Mouse (Mus musculus): Measurements from ENCODE around the gene Hyal2. TPM values are rescaled to one million over a fixed set of nuclear protein-coding genes. Genes with fewer than 3 reads are reported as not detected.

Gene Hyal2
- polyA plus RNA-seq, 1 experiment from 2014 or later, result 138 TPM

- H3K4me3 ChIP-seq (ENCODE audit: low read depth, low read length), result no peak overlapping the region
- ATAC-seq (replicated peaks; ENCODE audit: insufficient number of reproducible peaks, low FRiP score, low TSS enrichment, low read depth) (no peak), DNase-seq (ENCODE audit: low spot score) (peak; percentile 82)
- peaks cover 7% of the 10 kb centered on the region for H3K36me3 ChIP-seq (replicated peaks; ENCODE audit: control insufficient read depth, insufficient read depth, low read depth, low read length)
- H3K4me2 ChIP-seq (ENCODE audit: low read depth, low read length), result no peak overlapping the region
- peak overlapping the region; percentile 23; the same call in 1 of the 2 replicates for H3K27ac ChIP-seq (replicated peaks; ENCODE audit: low read depth, low read length)
- 0 out of 2 replicates have a peak, but pooled peaks cover 6% of the 10 kb centered on the region for H3K4me1 ChIP-seq (ENCODE audit: control insufficient read depth, insufficient read depth, low read length)
- WGBS, result 62% methylated on average over 15 of the region's 15 CpGs
- H3K27me3 ChIP-seq (ENCODE audit: control insufficient read depth, insufficient read depth, low read length), result no peaks in the 10 kb centered on the region
- H3K9me3 ChIP-seq (replicated peaks; ENCODE audit: control insufficient read depth, low read length), result no peaks in the 10 kb centered on the region
- no peak overlapping the region for H3K9ac ChIP-seq (replicated peaks; ENCODE audit: low read length)
These were observed 1.6 kb upstream of the Hyal2 start for GRCm38 (mm10) chr9:107566041-107566709.

- H3K9ac ChIP-seq (replicated peaks; ENCODE audit: low read length), result no peak overlapping the region
- no peak for ATAC-seq (replicated peaks; ENCODE audit: insufficient number of reproducible peaks, low FRiP score, low TSS enrichment, low read depth)
These were observed 890 bp upstream of the Hyal2 start for GRCm38 (mm10) chr9:107566855-107567254.

GRCm38 (mm10) chr9:107568331-107569261, 851 bp downstream of the Hyal2 start:
- peak overlapping the region; percentile 87 for H3K9ac ChIP-seq (replicated peaks; ENCODE audit: low read length)
- peak overlapping the region; percentile 51 for H3K4me2 ChIP-seq (ENCODE audit: low read depth, low read length)
- WGBS, result 0% methylated on average over 41 of the region's 41 CpGs

More at GRCm38 (mm10) chr9:107566855-107567254, 890 bp upstream of the Hyal2 start:
- H3K36me3 ChIP-seq (replicated peaks; ENCODE audit: control insufficient read depth, insufficient read depth, low read depth, low read length), result peaks cover under 1% of the 10 kb centered on the region
- H3K4me1 ChIP-seq (ENCODE audit: control insufficient read depth, insufficient read depth, low read length), result 0 out of 2 replicates have a peak, but pooled peaks cover 6% of the 10 kb centered on the region
- H3K4me3 ChIP-seq (ENCODE audit: low read depth, low read length), result no peak overlapping the region
- H3K9me3 ChIP-seq (replicated peaks; ENCODE audit: control insufficient read depth, low read length), result no peaks in the 10 kb centered on the region
- no peaks in the 10 kb centered on the region for H3K27me3 ChIP-seq (ENCODE audit: control insufficient read depth, insufficient read depth, low read length)
- 41% methylated on average over 3 of the region's 3 CpGs for WGBS
- H3K4me2 ChIP-seq (ENCODE audit: low read depth, low read length), result peak overlapping the region; percentile 51; the same call in 1 of the 2 replicates
- H3K27ac ChIP-seq (replicated peaks; ENCODE audit: low read depth, low read length), result peak overlapping the region; percentile 36; the same call in 1 of the 2 replicates
- DNase-seq (ENCODE audit: low spot score), result no peak

GRCm38 (mm10) chr9:107569270-107569669, 1.5 kb downstream of the Hyal2 start:
- Histone ChIP-seq H3K9ac (replicated peaks; ENCODE audit: low read length) (peak overlapping the region; percentile 87), H3K4me1 (ENCODE audit: control insufficient read depth, insufficient read depth, low read length) (0 out of 2 replicates have a peak, but pooled peaks cover 6% of the 10 kb centered on the region), H3K27ac (replicated peaks; ENCODE audit: low read depth, low read length) (peak overlapping the region; percentile 66; the same call in 1 of the 2 replicates), H3K4me2 (ENCODE audit: low read depth, low read length) (peak overlapping the region; percentile 51), H3K27me3 (ENCODE audit: control insufficient read depth, insufficient read depth, low read length) (no peaks in the 10 kb centered on the region), H3K4me3 (ENCODE audit: low read depth, low read length) (peak overlapping the region; percentile 86), H3K36me3 (replicated peaks; ENCODE audit: control insufficient read depth, insufficient read depth, low read depth, low read length) (peaks cover 5% of the 10 kb centered on the region), H3K9me3 (replicated peaks; ENCODE audit: control insufficient read depth, low read length) (no peaks in the 10 kb centered on the region)
- DNase-seq (ENCODE audit: low spot score), result no peak
- ATAC-seq (replicated peaks; ENCODE audit: insufficient number of reproducible peaks, low FRiP score, low TSS enrichment, low read depth), result peak; percentile 1; the same call in 1 of the 2 replicates
- WGBS, result under 1% methylated on average over 23 of the region's 23 CpGs

More at GRCm38 (mm10) chr9:107568331-107569261, 851 bp downstream of the Hyal2 start:
- Histone ChIP-seq H3K4me3 (ENCODE audit: low read depth, low read length) (peak overlapping the region; percentile 86), H3K9me3 (replicated peaks; ENCODE audit: control insufficient read depth, low read length) (no peaks in the 10 kb centered on the region), H3K4me1 (ENCODE audit: control insufficient read depth, insufficient read depth, low read length) (0 out of 2 replicates have a peak, but pooled peaks cover 6% of the 10 kb centered on the region), H3K36me3 (replicated peaks; ENCODE audit: control insufficient read depth, insufficient read depth, low read depth, low read length) (peaks cover 5% of the 10 kb centered on the region), H3K27ac (replicated peaks; ENCODE audit: low read depth, low read length) (peak overlapping the region; percentile 66; the same call in 1 of the 2 replicates), H3K27me3 (ENCODE audit: control insufficient read depth, insufficient read depth, low read length) (no peaks in the 10 kb centered on the region)
- ATAC-seq (replicated peaks; ENCODE audit: insufficient number of reproducible peaks, low FRiP score, low TSS enrichment, low read depth) (peak; percentile 83), DNase-seq (ENCODE audit: low spot score) (peak; percentile 94)

GRCm38 (mm10) chr9:107570016-107570415, 2.3 kb downstream of the Hyal2 start:
- no peaks in the 10 kb centered on the region for H3K9me3 ChIP-seq (replicated peaks; ENCODE audit: control insufficient read depth, low read length)
- H3K27ac ChIP-seq (replicated peaks; ENCODE audit: low read depth, low read length), result no peak overlapping the region
- 50% methylated on average over 13 of the region's 13 CpGs for WGBS
- peak overlapping the region; percentile 51 for H3K4me2 ChIP-seq (ENCODE audit: low read depth, low read length)
- 0 out of 2 replicates have a peak, but pooled peaks cover 6% of the 10 kb centered on the region for H3K4me1 ChIP-seq (ENCODE audit: control insufficient read depth, insufficient read depth, low read length)
- H3K4me3 ChIP-seq (ENCODE audit: low read depth, low read length), result peak overlapping the region; percentile 86
- H3K36me3 ChIP-seq (replicated peaks; ENCODE audit: control insufficient read depth, insufficient read depth, low read depth, low read length), result peaks cover 7% of the 10 kb centered on the region
- no peak for ATAC-seq (replicated peaks; ENCODE audit: insufficient number of reproducible peaks, low FRiP score, low TSS enrichment, low read depth)
- DNase-seq (ENCODE audit: low spot score), result no peak
- H3K9ac ChIP-seq (replicated peaks; ENCODE audit: low read length), result peak overlapping the region; percentile 87
- no peaks in the 10 kb centered on the region for H3K27me3 ChIP-seq (ENCODE audit: control insufficient read depth, insufficient read depth, low read length)

GRCm38 (mm10) chr9:107570845-107571244, 3.1 kb downstream of the Hyal2 start:
- H3K9me3 ChIP-seq (replicated peaks; ENCODE audit: control insufficient read depth, low read length), result no peaks in the 10 kb centered on the region
- H3K27me3 ChIP-seq (ENCODE audit: control insufficient read depth, insufficient read depth, low read length), result no peaks in the 10 kb centered on the region
- peak overlapping the region; percentile 86 for H3K4me3 ChIP-seq (ENCODE audit: low read depth, low read length)
- DNase-seq (ENCODE audit: low spot score), result no peak
- no peak overlapping the region for H3K27ac ChIP-seq (replicated peaks; ENCODE audit: low read depth, low read length)
- 94% methylated on average over 21 of the region's 21 CpGs for WGBS
- peak overlapping the region; percentile 51 for H3K4me2 ChIP-seq (ENCODE audit: low read depth, low read length)
- H3K9ac ChIP-seq (replicated peaks; ENCODE audit: low read length), result peak overlapping the region; percentile 87
- H3K36me3 ChIP-seq (replicated peaks; ENCODE audit: control insufficient read depth, insufficient read depth, low read depth, low read length), result peaks cover 7% of the 10 kb centered on the region
- 0 out of 2 replicates have a peak, but pooled peaks cover 6% of the 10 kb centered on the region for H3K4me1 ChIP-seq (ENCODE audit: control insufficient read depth, insufficient read depth, low read length)
- no peak for ATAC-seq (replicated peaks; ENCODE audit: insufficient number of reproducible peaks, low FRiP score, low TSS enrichment, low read depth)

- Histone ChIP-seq H3K4me1 (ENCODE audit: control insufficient read depth, insufficient read depth, low read length) (0 out of 2 replicates have a peak, but pooled peaks cover 6% of the 10 kb centered on the region), H3K36me3 (replicated peaks; ENCODE audit: control insufficient read depth, insufficient read depth, low read depth, low read length) (peaks cover 7% of the 10 kb centered on the region), H3K27me3 (ENCODE audit: control insufficient read depth, insufficient read depth, low read length) (no peaks in the 10 kb centered on the region), H3K27ac (replicated peaks; ENCODE audit: low read depth, low read length) (no peak overlapping the region), H3K4me2 (ENCODE audit: low read depth, low read length) (no peak overlapping the region), H3K4me3 (ENCODE audit: low read depth, low read length) (no peak overlapping the region; the same call in 1 of the 2 replicates), H3K9me3 (replicated peaks; ENCODE audit: control insufficient read depth, low read length) (no peaks in the 10 kb centered on the region), H3K9ac (replicated peaks; ENCODE audit: low read length) (no peak overlapping the region)
- DNase-seq (ENCODE audit: low spot score), result no peak
- 92% methylated on average over 22 of the region's 22 CpGs for WGBS
- no peak for ATAC-seq (replicated peaks; ENCODE audit: insufficient number of reproducible peaks, low FRiP score, low TSS enrichment, low read depth)
These were observed 4.0 kb downstream of the Hyal2 start for GRCm38 (mm10) chr9:107571534-107572326.
